Mouse (Mus musculus): ENCODE results near the gene Ier2. TPM values are rescaled to one million over a fixed set of nuclear protein-coding genes. Genes with fewer than 3 reads are reported as not detected.

Gene Ier2
- polyA plus RNA-seq, 1 experiment from 2014 or later: 32.5 TPM

GRCm38 (mm10) chr8:84704356-84704755, 41.7 kb upstream of the Ier2 start:
- WGBS: 4% methylated on average over 16 of the region's 16 CpGs
- H3K27ac ChIP-seq (replicated peaks): peak overlapping the region; percentile 88
- 0 out of 2 replicates have a peak, but pooled peaks have one; percentile 28 for ATAC-seq (ENCODE audit: low read depth)
- H3K4me3 ChIP-seq: peak overlapping the region; percentile 29; the same call in 1 of the 2 replicates
- peaks cover 57% of the 10 kb centered on the region for H3K4me1 ChIP-seq (replicated peaks)
- H3K9me3 ChIP-seq: no peaks in the 10 kb centered on the region
- H3K9ac ChIP-seq: 0 out of 2 replicates have a peak overlapping the region, but pooled peaks have one; percentile 17
- peak overlapping the region; percentile 53 for H3K4me2 ChIP-seq
- peaks cover 84% of the 10 kb centered on the region for H3K27me3 ChIP-seq
- peaks cover 7% of the 10 kb centered on the region for H3K36me3 ChIP-seq

DNA sequence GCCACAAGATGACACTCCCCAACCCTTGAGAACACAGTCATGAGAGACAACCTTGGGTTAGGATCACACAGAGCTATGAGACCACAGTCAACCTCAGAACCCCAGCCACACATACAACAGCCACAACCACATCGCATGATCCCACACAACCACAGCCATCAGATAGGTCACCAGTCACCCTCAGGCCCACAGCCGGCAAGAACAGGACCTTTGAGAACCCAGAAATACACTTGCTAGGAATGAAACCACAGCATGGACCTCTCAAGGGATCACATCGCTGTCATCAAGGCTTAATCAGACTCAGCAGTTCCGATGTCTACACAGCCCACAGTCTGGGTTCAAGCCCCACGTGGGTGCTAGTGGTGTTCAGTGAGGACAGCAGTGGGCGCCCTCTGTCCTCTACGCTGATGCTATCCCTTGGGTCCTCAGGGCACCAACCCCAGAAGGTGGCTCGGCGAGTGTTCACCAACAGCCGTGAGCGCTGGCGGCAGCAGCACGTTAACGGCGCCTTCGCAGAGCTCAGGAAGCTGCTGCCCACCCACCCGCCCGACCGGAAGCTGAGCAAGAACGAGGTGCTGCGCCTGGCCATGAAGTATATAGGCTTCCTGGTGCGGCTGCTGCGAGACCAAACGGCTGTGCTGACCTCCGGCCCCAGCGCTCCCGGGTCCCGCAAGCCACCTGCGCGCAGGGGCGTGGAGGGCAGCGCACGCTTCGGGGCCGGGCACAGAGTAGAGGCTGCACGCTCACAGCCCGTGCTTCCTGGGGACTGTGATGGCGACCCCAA, 41.0 kb upstream of the Ier2 start:
- Histone ChIP-seq H3K9ac (0 out of 2 replicates have a peak overlapping the region, but pooled peaks have one; percentile 17), H3K27me3 (peaks cover 80% of the 10 kb centered on the region), H3K36me3 (peaks cover 14% of the 10 kb centered on the region), H3K4me3 (peak overlapping the region; percentile 29), H3K9me3 (no peaks in the 10 kb centered on the region), H3K27ac (replicated peaks) (peak overlapping the region; percentile 23), H3K4me1 (replicated peaks) (peaks cover 50% of the 10 kb centered on the region), H3K4me2 (peak overlapping the region; percentile 53)
- WGBS: 10% methylated on average over 38 of the region's 38 CpGs
- ATAC-seq (ENCODE audit: low read depth): no peak

DNA sequence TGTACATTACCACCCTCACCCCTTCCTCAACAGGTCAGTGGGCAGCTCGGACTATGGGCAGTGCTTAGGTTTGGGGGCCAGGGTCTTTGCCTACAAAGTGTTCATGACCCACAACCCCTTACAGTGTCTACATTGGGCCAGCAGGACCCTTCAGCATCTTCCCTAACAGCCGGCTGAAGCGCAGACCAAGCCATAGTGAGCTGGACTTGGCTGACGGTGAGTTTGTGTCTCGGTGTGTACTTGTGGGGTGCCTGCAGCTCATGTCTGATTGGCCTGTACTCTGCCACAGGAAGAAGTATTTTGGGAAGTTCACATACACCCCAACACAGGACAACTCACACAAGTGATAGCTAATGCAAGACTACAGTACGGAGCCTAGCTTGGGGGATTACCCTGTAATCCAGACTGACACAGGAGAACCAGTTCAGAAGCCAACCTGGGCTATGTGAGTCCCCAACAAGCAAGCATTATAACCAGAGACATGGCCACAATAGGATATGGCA, 40.4 kb upstream of the Ier2 start:
- peaks cover 76% of the 10 kb centered on the region for H3K27me3 ChIP-seq
- peaks cover 20% of the 10 kb centered on the region for H3K36me3 ChIP-seq
- 85% methylated on average over 6 of the region's 6 CpGs for WGBS
- H3K27ac ChIP-seq (replicated peaks): no peak overlapping the region
- H3K9ac ChIP-seq: 0 out of 2 replicates have a peak overlapping the region, but pooled peaks have one; percentile 26
- no peak for ATAC-seq (ENCODE audit: low read depth)
- peaks cover 44% of the 10 kb centered on the region for H3K4me1 ChIP-seq (replicated peaks)
- peak overlapping the region; percentile 29; the same call in 1 of the 2 replicates for H3K4me3 ChIP-seq
- peak overlapping the region; percentile 53 for H3K4me2 ChIP-seq
- H3K9me3 ChIP-seq: no peaks in the 10 kb centered on the region

DNA sequence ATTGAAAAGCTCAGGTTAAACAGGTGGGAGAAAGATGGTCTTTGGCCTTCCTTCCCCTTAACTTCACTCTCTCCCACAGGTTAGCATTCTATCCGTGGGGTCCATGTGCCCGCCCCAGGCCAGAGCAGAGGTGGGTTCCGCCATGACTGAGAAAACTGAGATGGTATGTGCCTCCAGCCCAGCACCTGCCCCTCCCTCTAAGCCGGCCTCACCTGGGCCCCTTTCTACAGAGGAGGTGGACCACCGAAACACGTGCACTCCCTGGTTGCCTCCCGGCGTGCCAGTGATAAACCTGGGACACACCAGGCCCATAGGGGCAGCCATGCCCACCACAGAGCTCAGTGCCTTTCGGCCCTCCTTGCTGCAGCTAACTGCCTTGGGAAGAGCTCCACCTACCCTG, 39.9 kb upstream of the Ier2 start:
- Histone ChIP-seq H3K4me3 (peak overlapping the region; percentile 14), H3K4me1 (replicated peaks) (peaks cover 40% of the 10 kb centered on the region), H3K9ac (peak overlapping the region; percentile 38; the same call in 1 of the 2 replicates), H3K9me3 (no peaks in the 10 kb centered on the region), H3K4me2 (peak overlapping the region; percentile 53), H3K27me3 (peaks cover 72% of the 10 kb centered on the region), H3K36me3 (peaks cover 25% of the 10 kb centered on the region), H3K27ac (replicated peaks) (no peak overlapping the region)
- ATAC-seq (ENCODE audit: low read depth): no peak
- WGBS: 78% methylated on average over 9 of the region's 9 CpGs

DNA sequence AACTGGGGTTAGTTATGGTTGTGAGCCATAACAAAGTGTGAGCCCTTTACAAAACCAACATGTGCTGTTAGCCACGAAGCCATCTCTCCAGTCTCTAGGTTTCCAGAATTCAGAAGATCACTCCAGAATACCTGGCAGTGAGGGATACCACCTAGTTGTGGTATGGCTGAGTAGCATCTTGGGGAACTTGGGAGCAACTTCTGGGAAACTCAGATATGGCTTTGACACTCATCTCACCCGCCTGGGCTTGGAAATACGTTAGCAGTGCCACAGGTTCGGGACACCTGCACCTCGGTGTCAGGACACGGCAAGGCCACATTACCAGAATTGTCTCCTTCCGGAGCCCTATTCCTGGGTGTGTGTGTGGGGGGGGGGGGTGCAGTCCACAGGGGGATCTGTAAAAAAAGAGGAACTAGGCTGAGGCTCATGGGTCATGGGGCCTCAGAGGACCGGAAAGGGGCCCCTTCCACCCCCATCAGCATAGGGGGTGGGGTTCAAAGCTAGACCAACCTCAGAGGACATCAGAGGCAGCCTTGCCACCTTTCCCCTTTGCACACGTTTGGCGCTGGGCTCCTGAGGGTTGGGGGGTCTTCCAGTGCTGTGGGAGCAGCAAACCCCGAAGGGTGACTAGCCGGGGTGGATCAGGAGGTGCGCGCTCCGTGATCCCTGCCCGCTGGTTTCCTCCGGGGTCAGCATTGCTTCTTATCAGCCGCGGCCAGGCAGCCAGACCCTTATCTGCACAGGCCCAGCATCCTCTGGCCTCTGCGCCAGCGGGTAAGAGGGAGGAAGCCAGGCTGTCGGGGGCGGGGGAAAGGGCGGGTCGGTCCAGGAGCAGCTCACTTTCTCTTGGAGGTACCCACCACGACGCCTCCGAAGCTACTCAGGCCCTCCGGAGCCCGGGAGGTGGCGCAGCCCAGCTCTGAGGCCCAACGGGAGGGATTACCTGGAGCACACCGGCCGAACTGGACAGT, 38.6 kb upstream of the Ier2 start, which contains the start of gene Lyl1:
Lyl1 (plus strand) TSS at position 517 of the 971 bp plus-strand sequence.
- ATAC-seq (ENCODE audit: low read depth): no peak
- Histone ChIP-seq H3K9me3 (no peaks in the 10 kb centered on the region), H3K9ac (peak within 1 kb of the TSS; percentile 38), H3K36me3 (peaks cover 38% of the 10 kb centered on the region), H3K27ac (replicated peaks) (peak within 1 kb of the TSS; percentile 53), H3K4me2 (peak within 1 kb of the TSS; percentile 53), H3K4me1 (replicated peaks) (peaks cover 28% of the 10 kb centered on the region), H3K4me3 (peak within 1 kb of the TSS; percentile 14), H3K27me3 (peaks cover 60% of the 10 kb centered on the region)
- 12% methylated on average over 34 of the region's 34 CpGs for WGBS

- no peaks in the 10 kb centered on the region for H3K9me3 ChIP-seq
- peaks cover 57% of the 10 kb centered on the region for H3K27me3 ChIP-seq
- no peak for ATAC-seq (ENCODE audit: low read depth)
- H3K9ac ChIP-seq: no peak overlapping the region
- H3K4me1 ChIP-seq (replicated peaks): peaks cover 24% of the 10 kb centered on the region
- no peak overlapping the region for H3K4me2 ChIP-seq
- H3K27ac ChIP-seq (replicated peaks): peak overlapping the region; percentile 53
- peaks cover 41% of the 10 kb centered on the region for H3K36me3 ChIP-seq
- 86% methylated on average over 5 of the region's 5 CpGs for WGBS
- H3K4me3 ChIP-seq: no peak overlapping the region
Observed at GRCm38 (mm10) chr8:84700526-84700925, 37.9 kb upstream of the Ier2 start.

DNA sequence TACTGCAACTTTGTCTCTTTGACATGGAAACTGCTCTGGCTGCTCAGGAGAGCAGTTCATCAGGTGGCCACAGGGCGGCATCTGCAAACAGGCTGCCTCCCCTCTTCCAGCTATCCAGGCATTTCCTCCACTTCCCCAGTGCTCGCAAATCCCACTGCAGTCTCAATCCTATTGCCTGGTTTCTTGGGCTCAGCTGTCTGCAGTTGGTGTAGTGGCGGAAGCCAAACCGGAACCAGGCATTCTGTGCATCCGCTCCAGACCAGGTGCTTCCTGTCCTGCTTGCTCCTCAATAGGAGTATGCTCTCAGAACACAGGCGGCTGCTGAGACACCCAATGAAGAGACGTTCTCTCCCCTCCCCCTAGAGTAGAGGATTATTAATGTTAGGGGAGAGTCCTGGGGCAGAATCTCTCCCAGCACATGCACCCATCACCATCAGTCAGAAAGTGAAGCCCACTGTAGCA, 37.2 kb upstream of the Ier2 start:
- H3K4me1 ChIP-seq (replicated peaks): peaks cover 18% of the 10 kb centered on the region
- H3K9ac ChIP-seq: no peak overlapping the region
- H3K27me3 ChIP-seq: peaks cover 51% of the 10 kb centered on the region
- H3K4me2 ChIP-seq: no peak overlapping the region
- H3K9me3 ChIP-seq: no peaks in the 10 kb centered on the region
- H3K27ac ChIP-seq (replicated peaks): peak overlapping the region; percentile 53
- H3K4me3 ChIP-seq: no peak overlapping the region
- H3K36me3 ChIP-seq: peaks cover 47% of the 10 kb centered on the region
- no peak for ATAC-seq (ENCODE audit: low read depth)
- 65% methylated on average over 7 of the region's 7 CpGs for WGBS

GRCm38 (mm10) chr8:84698929-84699401, 36.3 kb upstream of the Ier2 start:
- peaks cover 51% of the 10 kb centered on the region for H3K36me3 ChIP-seq
- no peaks in the 10 kb centered on the region for H3K9me3 ChIP-seq
- ATAC-seq (ENCODE audit: low read depth): no peak
- H3K27me3 ChIP-seq: peaks cover 42% of the 10 kb centered on the region
- H3K9ac ChIP-seq: no peak overlapping the region
- H3K4me2 ChIP-seq: no peak overlapping the region
- WGBS: 87% methylated on average over 9 of the region's 9 CpGs
- no peak overlapping the region for H3K4me3 ChIP-seq
- peaks cover 12% of the 10 kb centered on the region for H3K4me1 ChIP-seq (replicated peaks)
- peak overlapping the region; percentile 40 for H3K27ac ChIP-seq (replicated peaks)

DNA sequence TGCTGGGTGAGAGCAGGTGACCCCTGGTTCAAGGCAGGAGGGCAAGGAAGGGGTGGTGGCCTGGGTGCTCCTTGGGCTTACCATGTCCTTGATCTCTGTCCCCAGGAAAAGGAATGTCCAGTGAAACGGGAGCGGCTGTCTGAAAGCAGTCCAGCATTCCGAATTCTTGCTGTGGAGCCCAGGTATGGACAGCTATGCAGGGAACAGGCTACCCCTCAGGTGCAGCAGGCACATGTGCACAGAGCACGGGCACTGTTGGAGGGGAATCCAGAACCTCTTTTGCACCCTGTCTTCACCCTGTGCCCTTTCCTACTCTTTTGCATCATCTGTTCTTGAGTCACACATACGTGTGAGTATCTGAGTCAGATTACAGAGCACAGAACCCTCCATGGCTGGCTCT, 35.6 kb upstream of the Ier2 start:
- WGBS: 93% methylated on average over 5 of the region's 5 CpGs
- Histone ChIP-seq H3K9ac (no peak overlapping the region), H3K27ac (replicated peaks) (no peak overlapping the region), H3K27me3 (peaks cover 35% of the 10 kb centered on the region), H3K36me3 (peaks cover 57% of the 10 kb centered on the region), H3K9me3 (no peaks in the 10 kb centered on the region), H3K4me3 (no peak overlapping the region), H3K4me2 (no peak overlapping the region), H3K4me1 (replicated peaks) (0 out of 2 replicates have a peak, but pooled peaks cover 7% of the 10 kb centered on the region)
- ATAC-seq (ENCODE audit: low read depth): no peak

- Histone ChIP-seq H3K9me3 (no peaks in the 10 kb centered on the region), H3K27me3 (peaks cover 26% of the 10 kb centered on the region), H3K27ac (replicated peaks) (no peak overlapping the region), H3K4me1 (replicated peaks) (0 out of 2 replicates have a peak, but pooled peaks cover 7% of the 10 kb centered on the region), H3K4me2 (no peak overlapping the region), H3K36me3 (peaks cover 65% of the 10 kb centered on the region), H3K9ac (no peak overlapping the region), H3K4me3 (no peak overlapping the region)
- WGBS: 91% methylated on average over 14 of the region's 14 CpGs
- ATAC-seq (ENCODE audit: low read depth): no peak
Observed at GRCm38 (mm10) chr8:84697166-84698130, 34.8 kb upstream of the Ier2 start.
